Mouse (Mus musculus): ENCODE results near the gene Engase.

DNA sequence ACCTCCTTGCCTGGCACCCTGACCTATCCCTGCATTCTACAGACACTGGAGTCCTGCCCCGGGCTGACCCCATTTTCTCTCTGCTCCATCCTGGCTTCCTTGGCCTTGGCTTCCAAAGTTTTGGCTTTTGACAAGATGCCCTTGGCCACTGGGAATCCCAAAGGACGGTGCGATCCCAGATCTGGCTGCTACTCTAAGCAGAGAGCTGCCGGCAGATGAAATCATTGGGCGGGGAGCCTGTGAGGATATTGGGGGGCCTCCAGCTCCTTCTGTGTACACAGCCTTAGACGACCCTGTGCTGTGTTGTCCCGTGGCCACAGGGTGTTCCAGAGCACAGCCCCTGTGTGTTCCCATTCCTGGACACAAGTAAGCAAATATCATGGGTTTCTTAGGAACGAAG is 28.2 kb upstream of the Engase start:
- TF ChIP-seq CTCF (IDR thresholded peaks at IDR 0.05; ENCODE audit: low read depth, low read length) = no peak
- TF ChIP-seq POLR2A (IDR thresholded peaks at IDR 0.05; ENCODE audit: borderline replicate concordance, low read depth, low read length) = no peak

All from bone marrow macrophage, adult 2 months (primary cell).